Mouse (Mus musculus) megakaryocyte-erythroid progenitor cell, adult 5-6 weeks (primary cell): ENCODE results near the gene Rangap1. TPM values are rescaled to one million over a fixed set of nuclear protein-coding genes. Genes with fewer than 3 reads are reported as not detected.

Experiments used
- ATAC-seq: replicated peaks from 2 replicates; pipeline ENCODE4 v1.8.0; 2016; ENCODE audit warnings: mild to moderate bottlenecking, inconsistent platforms; ENCODE audit not compliant: severe bottlenecking, poor library complexity, low FRiP score, low TSS enrichment
- total RNA-seq, 2 experiments: library from RNA; stranded (forward) in 1 of 2; stranded (reverse) in 1 of 2; fragments of 200-1000, 215-1000 nt in 1 of 2; fragments of >200 nt in 1 of 2; fragmentation: Nextera tagmentation in 1 of 2; gene quantifications; 2 replicates each; pipeline ENCODE4 v1.2.3; 2014 to 2017

Rangap1 gene
- total RNA-seq (2014; fragmentation: Nextera tagmentation) (84.8 and 93.4 TPM in 2 replicates), total RNA-seq (2017) (111 and 144 TPM in 2 replicates)

- peak; percentile 84 for ATAC-seq
These were observed at the start of gene Rangap1, which contains the start of gene Zc3h7b for GRCm38 (mm10) chr15:81744992-81745600. Rangap1 (minus strand) TSS chr15:81745530. Zc3h7b (plus strand) TSS chr15:81745057.

- 0 out of 2 replicates have a peak, but pooled peaks have one; percentile 33 for ATAC-seq
These were observed 47.1 kb upstream of the Rangap1 start for GRCm38 (mm10) chr15:81792444-81792843.

GRCm38 (mm10) chr15:81787525-81787924 is 42.2 kb upstream of the Rangap1 start:
- no peak for ATAC-seq

DNA sequence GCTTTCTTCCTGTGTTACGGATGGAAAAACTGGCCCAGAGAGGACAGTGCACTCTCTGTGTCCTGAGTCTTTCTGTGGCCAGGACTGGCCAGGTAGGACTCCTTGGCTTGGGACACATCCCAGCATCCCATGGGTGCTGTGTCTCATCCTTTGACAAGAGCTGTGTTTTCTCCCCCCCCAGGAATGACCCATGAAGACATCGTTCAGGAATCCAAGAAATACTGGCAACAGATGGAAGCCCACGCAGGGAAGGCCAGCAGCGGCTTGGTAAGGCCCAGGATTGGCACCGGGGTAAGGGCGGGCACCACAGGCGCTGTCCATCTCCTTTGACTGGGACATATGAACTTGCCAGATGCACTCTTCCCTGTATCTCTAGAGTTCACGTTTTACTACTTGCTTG is 40.4 kb upstream of the Rangap1 start:
- no peak for ATAC-seq

DNA sequence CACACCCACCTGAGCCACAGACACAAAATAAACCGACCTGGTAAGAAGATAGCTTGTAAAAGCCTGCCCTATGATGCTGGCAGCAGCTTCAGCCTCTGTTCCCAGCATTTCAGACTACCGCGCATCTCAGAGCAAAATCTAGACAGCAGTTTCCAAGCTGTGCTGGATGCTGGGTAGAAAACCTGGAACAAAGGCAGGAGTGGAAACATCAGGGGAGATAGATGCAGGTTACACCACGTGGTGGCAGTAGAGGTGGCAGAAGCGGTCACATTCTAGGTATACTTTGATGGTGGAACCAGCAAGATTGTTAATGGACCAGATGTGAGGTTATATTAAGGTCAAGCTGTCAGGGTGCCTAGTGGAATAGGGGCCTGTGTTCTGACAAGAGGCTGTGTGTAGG is 39.4 kb upstream of the Rangap1 start:
- no peak for ATAC-seq

- no peak for ATAC-seq
These were observed 36.5 kb upstream of the Rangap1 start for GRCm38 (mm10) chr15:81781816-81782215.

GRCm38 (mm10) chr15:81776631-81777422 is 31.5 kb upstream of the Rangap1 start:
- peak; percentile 27; the same call in 1 of the 2 replicates for ATAC-seq

DNA sequence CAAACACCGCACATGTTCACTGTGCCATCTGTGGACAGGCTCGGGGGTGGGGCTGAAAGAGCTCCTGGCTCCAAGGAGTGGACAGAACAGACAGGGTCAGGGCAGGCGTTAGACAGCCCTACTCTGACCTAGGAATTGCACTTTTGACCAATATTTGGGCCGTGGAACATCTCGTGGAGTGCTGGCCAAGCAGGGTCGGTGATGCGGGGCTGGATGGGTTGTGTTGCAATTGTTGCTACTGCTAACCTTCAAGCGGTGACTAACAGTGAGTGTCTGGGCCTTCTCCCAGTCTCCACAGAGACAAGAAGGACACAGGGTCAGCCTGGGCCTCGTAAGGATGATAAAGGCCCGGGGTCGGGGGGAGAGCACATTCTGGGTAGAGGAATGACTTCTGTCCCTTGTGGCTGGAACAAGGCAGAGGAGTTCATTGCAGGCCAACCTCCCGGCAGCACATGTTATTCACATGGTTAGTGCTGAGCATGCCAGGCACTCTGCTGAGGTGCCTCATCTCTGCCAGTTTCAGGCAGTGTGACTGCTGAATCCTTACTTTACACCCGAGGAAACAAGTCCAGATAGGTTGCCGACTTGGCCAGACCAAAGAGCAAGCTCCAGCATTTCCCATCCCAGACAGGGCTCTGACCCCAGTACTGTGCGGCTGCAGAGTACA is 29.3 kb upstream of the Rangap1 start:
- ATAC-seq: no peak

GRCm38 (mm10) chr15:81772431-81773120 is 27.2 kb upstream of the Rangap1 start:
- ATAC-seq: no peak

- 0 out of 2 replicates have a peak, but pooled peaks have one; percentile 20 for ATAC-seq
These were observed 23.7 kb upstream of the Rangap1 start for GRCm38 (mm10) chr15:81769037-81769436.

DNA sequence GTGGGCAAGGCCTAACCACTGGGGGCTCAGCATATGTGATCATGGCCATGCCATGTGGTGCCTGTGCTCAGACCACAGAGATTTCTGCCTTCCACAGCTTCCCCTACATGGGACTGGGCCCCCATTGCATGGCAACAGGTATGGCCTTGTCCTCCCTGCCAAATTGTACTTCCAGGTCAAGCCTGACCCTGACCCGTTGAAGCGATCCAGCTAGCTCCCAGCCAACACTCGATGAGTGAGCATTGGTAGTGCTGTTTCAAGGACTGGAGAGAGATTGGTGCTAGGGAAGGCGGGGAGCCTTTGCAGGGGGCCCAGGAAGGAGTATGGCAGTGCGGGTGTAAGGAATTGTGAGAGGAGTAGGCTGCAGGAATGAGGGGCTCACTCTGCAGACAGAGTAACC is 21.1 kb upstream of the Rangap1 start:
- ATAC-seq: no peak

GRCm38 (mm10) chr15:81765651-81766050 is 20.3 kb upstream of the Rangap1 start:
- ATAC-seq: no peak

DNA sequence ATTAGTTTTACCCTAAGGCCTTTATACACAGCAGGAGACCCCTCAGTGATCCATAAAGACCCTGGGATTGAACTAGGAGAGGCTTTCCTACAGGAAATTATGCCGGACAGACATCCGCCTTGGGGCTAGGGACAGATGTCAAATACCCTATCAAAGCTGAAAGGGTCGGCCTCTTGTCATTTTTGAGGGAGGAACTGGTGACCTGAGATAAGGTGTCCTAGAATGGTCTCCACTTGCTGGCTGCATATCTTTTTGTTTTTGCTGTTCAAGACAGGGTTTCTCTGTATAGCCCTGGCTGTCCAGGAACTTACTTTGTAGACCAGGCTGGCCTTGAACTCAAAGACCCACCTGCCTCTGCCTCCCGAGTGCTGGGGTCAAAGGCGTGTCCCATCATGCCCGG is 19.2 kb upstream of the Rangap1 start:
- ATAC-seq: peak; percentile 55

DNA sequence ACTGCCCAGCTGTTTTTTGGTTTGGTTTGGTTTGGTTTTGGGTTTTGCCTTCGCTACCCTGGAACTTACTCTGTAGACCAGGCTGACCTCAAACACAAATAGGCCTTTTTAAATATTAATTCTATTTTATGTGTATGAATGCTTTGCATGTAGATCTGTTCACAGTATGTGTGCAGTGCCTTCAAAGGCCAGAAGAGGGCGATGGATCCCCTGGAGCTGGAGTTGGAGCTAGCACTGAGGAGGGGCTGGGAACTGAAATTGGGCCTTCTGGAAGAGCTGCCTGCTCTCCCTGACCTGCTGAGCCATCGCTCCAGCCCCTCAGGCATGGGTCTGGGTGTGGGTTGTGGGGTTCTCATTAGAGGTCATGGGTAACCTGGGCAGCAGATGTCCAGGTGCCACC is 16.6 kb upstream of the Rangap1 start:
- no peak for ATAC-seq

GRCm38 (mm10) chr15:81761381-81761780 is 16.1 kb upstream of the Rangap1 start:
- ATAC-seq: no peak

DNA sequence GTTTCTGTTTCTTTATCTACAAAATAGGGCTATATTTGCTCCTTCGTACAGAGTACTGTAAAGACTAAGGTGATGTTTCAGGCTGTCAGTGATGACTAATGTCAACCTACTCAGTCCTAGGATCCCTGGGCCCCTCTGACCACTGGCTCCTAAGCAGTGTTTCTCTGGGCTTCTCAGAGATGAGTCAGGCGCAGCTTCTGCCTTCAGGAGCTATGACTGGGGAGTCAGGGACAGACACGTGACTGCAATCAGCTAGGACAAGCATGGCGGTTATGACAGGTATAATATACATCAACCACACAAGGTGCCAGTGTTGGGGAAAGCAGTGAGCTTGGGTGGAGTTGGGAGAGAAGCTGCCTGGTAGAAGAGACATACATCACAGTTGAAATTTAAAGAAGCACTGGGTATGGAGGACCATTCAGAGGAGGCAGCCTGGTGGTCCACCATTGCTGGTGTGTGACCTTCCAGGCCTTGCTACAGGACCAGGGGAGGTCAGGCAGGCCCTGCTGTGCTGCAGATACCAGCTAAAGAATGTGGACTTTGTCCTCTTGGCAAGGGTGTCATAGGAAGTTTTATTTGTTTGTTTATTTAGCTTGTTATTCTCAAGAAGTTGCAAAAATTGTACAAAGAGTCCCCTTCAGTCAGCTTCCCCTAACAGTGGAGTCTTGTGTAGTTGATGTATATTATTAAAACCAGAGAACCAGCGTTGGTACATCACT is 15.2 kb upstream of the Rangap1 start:
- ATAC-seq: no peak

GRCm38 (mm10) chr15:81759542-81759941 is 14.2 kb upstream of the Rangap1 start:
- ATAC-seq: peak; percentile 70

- no peak for ATAC-seq
These were observed 13.4 kb upstream of the Rangap1 start for GRCm38 (mm10) chr15:81758701-81759100.

- ATAC-seq: no peak
These were observed 8.3 kb upstream of the Rangap1 start for GRCm38 (mm10) chr15:81753669-81754068.
